Mouse (Mus musculus) NIH3T3 (cell line): ENCODE measurements around the gene Dlat.
"Not testable (repeated sequence)": the region's sequence is repeated elsewhere in the genome, so short reads cannot be mapped to it uniquely, and the experiment has no call there.

Experiments
- DNase-seq: peaks from one replicate; pipeline ENCODE4 v3.0.0-alpha.2; 2012; ENCODE audit warnings: low read depth

The Dlat gene

DNA sequence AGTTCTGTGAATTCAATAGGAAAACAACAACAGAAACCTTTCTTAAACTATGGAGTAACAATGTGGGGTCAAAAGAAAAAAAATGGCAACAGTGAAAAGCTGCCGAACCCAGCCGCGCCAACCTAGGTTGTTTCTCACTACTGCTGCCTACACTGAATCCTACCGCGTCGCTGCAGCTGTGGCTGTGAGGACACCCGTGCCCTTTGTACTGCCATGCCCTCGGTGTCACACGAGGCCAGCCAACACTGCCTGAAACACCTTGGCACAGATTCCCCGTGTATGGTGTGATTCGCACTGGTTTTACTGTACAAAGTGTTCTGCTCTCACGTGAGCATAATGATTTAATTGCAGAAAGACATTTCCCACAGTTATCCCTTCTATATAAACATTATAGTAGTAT is 851 bp upstream of the Dlat start:
- DNase-seq, result peak; percentile 25

DNA sequence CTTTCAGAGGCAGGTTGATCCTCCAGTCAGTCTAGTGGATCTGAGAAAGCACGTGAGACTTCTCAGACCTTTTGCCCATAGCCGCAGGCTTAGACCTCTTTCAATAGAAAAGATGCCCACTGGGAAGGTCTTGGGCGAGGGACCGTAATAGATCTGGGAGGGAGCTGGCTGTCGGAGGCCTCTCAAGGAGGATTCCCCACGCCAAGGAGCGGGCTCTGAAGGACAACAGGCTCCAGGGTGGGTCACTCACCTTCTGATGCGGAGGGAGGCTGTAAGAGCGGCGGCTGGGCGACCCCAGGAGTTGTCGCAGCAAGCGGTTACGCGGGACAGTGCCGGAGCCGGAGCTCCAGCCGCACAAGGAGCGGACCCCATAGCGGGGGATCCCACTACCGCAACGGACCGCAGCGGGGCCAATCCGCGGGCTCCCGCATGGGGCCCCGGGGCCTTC is 615 bp downstream of the Dlat start:
- DNase-seq, result peak; percentile 14

DNA sequence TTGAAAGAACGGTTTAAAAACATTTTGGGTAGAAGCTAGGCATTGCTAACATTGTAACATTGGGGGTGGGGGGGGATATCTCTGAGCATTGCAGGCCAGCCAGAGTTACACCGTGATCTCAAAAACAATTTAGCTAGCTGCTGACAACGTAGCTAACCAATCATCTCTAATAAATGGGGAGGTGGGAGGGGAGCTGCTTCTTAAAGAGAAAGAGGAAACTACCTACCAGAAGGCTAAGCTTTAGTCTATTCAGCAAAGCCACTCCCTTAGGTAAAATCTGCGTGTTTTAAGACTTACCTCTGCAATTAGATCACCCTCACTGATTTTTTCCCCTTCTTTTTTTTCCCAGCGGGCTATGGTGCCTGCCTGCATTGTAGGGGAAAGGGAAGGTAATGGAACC is 1.2 kb downstream of the Dlat start:
- DNase-seq, result no peak

DNA sequence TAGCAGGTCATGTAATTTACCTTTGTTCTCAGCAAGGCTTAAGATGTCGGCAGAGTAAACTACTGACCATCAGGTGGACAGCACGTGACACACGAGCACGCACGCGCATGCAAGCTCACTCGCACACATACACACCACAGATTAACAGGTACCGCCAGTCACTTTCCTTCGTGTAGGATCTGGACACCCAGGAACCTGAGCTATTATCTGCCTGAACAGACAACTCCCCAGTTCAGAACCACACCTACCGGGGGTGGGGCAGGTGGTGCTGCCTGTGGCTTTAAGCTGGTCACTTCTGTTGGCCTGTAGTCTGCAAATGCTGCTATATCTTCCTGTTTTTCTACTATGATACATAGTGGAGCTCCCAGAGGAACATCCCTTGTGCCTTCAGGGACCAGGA is 9.1 kb downstream of the Dlat start:
- DNase-seq, result no peak

DNA sequence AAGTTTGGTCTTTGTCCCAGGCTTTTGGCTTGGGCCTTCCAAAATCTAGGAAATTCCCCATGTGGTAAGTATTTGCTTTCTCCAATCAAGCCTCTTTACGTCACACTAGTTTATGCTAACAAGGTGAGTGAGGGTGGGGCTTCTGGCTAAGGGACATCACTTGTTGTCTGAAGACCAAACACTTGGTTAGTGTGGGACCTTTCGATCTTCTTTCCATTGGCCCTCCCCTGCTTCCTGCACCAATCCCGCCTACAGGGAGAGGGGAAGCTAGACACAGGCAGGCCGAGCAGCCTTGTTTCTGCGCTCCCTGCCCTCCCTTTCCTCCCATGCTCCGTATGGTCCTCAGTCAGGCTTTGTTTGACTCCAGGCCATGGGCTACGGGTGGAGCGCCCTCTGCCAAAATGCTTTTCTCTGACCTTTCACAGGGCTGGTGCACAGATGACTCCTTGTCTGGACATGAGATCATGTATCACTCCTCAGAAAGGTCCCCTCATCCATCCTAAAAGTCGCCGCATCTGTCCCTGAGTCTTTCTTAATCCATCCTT is 12.7 kb downstream of the Dlat start:
- DNase-seq, result no peak

DNA sequence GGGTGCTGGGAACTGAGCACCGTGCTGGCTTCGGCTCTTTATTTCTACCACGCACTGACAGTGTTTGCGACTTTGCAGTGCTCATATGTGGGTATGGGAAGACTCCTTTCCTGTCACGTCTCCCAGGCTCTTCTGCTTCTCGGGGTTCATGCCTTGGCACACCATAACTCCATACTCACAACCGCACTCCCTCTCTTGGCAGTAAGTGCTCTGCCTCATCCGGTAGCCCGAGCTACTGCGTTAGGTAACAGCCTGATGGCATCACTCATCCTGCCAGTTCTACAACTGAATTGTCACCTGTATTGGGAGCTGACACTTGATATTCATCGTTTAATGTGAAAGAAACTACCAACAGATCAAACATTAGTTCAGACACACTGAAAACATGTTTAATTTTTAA is 25.3 kb downstream of the Dlat start:
- no peak for DNase-seq

DNA sequence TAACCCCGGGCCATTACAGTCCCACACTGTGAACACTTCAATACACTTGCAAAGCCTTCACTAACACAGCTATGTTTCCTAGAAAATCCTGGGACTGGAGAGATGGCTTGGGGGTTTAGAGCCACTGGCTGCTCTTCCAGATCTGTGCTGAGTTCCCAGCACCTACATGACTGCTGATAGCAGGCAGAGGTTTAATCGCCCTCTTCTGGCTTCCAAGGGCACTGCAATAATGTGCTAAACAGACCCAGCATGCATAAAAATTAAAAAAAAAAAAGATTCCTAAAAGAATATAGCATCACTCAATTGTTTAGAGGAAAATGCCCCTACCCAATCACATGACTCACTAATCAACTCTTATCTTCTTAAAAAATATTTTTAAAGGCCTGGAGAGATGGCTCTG is 26.5 kb downstream of the Dlat start:
- peak; percentile 55 for DNase-seq

DNA sequence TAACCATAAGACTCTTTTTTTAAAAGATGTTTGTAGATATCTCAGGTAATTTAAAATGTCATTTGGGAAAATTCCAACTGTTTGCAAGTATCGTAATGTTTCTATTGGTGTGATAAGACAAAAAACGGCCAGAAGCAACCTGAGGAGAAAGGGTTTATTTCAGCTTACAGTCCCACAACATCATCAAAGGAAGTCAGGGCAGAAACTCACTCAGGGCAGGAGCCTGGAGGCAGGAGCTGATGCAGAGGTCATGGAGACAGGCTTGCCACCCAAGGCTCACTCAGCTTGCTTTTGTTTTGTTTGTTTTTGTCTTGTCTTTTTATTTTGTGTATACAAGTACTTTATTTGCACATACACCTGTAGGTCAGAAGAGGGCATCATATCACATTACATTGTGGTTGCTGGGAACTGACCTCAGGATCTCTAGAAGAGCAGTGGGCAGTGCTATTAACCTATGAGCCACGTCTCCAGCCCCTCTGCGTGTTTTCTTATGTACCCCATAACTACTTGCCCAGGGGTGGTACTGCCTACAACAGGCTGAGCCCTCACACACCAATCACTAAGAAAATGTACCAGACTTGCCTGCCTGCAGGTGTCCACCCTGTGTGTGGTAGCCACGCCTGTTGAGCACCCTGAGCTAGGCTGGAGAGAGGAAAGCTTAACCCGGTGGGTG is 27.4 kb downstream of the Dlat start:
- DNase-seq, result no peak

DNA sequence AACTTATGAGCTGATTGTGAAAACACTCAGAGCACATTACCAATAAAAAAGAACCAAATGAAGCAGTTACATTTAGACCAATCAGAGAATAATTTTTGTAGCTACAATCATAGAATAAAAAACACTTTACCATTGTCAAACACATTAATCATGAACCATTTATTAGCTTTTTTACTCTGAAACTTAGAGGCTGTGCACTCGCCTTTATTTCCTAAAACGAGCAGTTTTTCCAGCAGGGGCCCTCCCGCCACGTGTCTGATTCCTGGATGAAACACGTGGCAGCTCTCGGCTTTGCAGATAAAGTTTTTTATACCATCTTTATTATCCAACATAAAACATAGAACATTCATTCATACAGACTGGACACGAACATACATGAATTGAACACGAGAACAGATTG is 28.7 kb downstream of the Dlat start:
- not testable (repeated sequence) for DNase-seq

DNA sequence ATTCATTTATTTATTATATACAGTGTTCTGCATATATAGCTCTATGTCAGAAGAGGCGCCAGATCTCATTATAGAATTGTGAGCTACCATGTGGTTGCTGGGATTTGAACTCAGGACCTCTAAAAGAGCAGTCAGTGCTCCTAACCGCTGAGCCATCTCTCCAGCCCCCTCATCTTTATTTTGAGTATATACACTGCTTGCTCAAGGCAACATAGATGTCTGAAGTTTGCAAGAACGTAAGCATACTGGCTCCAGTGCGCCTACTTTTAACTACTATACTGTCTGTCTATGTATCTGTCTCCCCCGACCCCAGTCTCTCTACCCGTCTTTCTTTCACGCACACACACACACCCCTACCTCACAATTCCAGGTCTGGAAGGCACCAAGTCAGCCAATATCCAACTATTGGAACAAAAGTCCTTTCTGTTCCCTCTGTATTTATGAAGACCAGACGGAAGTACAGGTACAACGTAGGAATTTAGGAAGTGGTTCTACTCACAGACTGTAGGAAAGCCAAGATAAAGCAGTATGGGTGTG is 41.7 kb downstream of the Dlat start:
- DNase-seq, result no peak

DNA sequence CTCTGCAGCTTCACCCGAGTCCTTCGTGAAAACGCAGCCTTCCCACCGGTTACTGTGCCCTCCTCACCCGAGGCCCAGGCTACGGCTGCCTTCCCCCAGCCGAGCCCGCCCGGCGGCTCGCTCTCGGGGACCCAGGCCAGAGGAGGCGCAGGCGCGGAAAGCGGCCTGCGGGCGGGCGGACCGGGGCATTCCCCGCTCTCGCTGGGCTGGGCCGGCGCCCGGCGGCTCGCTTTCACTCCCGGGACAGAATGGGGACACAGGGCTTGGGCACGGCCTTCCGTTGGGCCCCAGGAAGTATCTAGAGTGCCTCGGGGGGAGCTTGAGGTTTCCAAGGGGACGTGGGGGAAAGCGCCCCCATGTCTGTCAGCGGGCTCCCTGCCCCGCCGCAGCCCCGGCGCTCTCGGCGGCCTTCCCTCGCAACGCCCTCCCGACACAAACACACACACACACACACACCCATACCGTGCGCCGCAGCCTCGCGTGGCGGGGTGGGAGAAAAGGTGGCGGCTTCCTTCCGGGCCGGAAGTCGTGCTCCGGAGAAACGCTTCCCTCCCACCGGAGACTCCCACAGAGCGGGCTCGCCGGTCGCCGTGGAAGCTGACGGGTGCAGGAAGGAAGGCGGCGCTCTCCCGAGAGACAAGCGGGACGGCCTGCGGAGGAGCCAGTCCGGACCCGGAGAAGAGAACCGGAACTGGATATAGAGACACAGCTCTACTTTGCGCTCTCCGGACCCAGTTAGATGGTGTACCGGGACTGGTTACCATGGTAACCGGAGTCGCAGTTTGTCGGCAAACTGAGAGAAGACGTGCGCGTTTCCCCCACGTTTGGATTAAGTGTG is 42.6 kb downstream of the Dlat start, which contains the start of the genes Pih1d2 and Nkapd1:
Gene Pih1d2 (plus strand): TSS at position 556 of the 838 bp plus-strand sequence.
Gene Nkapd1 (minus strand): TSS at position 699 of the 838 bp plus-strand sequence.
- DNase-seq, result peak; percentile 93

DNA sequence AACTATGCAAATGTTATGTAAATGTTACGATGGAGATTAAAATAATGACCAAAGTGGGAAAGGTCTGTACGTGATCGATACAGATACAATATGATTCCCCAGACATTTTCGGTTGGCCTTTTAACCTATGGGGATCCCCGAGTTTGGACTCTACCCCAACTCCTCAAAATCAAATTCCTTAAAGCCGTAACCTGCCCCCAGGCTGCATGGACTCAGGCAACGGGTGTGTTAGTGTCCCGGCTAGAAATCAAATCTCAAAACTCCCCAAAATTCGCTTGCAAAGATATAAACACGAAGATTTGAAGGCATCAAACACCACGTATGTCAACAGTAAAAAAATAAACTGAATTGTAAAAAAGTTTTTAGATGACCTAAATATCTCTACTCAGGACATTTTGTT is 43.4 kb downstream of the Dlat start:
- no peak for DNase-seq

DNA sequence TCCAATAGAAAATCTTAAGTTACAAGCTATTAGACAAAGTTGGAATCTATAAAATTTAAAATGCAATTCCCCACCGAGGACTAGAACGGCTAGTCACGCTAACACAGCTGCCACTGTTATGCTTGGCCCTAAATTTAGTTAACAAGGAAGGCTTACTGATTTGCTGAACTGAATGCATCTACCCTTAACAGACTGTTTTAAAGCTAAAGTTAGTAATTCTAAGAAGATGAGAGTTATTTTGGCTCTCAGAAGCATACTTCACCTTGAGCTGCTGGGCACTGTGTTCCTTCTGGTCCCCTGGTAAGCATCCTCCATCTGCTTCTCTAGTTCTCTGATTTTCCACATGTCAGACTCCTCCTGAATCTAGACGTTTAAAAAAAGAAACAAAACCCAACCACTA is 47.5 kb downstream of the Dlat start:
- no peak for DNase-seq

DNA sequence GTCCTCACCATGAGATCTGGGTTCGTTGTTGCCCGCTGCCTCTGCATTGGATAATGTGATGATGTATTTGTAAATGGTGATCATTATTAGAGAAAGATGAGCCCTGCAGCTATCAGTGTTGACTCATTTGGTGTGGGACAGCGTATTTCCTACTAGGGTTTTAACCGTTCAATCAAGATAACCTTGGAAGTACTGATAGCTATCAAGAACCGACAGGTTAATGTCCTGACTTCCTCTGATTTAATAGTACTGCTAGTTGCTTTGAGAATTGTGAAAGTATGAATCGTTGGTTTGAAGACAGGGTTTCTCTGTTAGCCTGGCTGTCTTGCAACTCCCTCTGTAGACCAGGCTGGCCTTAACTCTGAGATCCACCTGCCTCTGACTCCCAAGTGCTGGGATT is 55.2 kb downstream of the Dlat start:
- DNase-seq, result peak; percentile 14

DNA sequence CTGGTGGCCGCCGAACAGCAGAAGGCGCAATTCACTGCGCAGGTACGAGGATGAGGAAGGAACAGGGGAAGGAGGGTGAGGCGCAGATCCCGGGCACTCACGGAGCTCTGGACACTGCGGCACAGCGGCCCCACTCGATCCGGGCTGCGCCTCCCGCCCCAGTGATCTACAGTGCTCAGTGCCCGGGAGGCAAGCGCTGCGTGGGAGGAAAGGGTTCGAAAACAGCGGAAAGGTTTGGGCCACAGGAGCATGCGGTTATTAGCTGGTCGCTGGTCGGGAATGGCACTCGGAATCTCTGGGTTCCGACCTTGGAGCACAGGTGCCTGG is 55.6 kb downstream of the Dlat start:
- DNase-seq, result no peak

DNA sequence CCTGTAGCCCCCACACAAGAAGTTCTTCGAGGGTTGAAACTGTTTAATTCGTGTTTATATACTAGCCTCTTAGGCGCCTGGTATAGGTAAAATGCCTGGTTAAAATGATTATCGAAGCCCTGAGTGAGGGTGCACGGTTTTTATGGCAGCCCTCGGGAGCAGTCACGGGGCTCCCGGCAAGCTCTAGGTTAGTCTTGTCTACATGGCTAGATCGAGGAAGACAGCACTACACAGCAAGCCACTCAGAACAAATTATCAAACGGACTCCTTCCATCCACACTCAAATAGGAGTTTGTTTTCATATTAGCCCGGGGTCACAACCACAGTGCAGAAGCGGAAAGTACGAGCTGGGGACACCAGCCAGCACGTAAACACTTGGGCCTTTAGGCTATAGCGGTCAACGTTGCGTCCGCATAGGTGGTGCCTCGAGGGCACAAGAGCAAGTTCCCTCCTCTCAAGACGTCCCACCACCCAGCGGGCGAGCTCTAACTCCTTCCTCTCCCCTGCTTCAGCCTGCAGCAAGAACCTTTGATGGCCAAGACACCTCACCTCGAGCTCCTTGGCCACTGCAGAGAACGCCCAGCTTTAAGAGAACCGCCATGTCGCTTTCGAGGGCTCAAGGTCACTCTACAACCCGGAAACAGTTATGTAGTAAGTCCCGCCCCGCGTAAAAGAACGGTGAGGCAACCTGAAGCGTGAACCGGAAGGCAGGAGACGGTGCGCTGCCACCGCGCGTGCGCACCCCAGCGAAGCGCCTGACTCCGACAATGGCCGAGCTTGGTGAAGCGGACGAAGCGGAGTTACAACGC is 56.2 kb downstream of the Dlat start, which contains the start of the genes Sdhd and Timm8b:
Gene Sdhd (minus strand): TSS at position 624 of the 809 bp plus-strand sequence.
Gene Timm8b (plus strand): TSS at position 722 of the 809 bp plus-strand sequence.
- peak; percentile 95 for DNase-seq

DNA sequence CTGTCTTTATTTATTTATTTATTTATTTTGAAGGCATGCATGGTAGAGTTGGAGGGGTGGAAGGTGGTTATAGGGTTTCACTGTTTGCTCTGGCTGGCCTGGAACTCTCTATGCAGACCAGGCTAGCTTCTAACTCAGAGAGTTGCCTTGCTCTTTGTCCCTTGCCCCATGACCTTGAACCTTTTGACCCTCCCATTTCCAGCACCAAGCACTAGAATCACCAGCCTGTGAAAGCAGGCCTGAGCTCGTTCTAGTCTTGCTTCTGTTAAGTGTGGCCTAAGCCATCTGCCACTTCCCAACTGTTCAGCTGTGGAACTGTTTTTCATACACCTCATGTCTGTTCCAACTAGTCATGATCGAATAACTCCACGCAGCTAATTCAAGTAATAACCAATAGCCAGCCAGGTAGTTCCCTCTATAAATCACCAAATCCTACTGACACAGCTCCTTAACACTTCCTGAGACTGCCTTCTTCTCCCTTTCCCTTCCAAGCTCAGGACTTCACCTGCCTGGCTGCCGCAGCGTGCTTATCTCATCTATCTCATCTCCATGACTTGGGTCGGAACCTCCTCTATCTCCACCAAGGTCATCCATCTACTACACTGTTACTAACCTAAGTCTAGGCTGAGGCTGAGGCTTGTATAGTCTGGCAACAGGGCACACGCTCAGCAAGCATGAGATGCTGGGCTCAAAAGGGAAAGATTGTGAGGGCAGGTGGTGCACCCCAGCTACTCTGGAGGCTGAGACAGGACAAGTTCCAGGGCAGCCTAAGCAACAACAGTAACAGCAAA is 57.3 kb downstream of the Dlat start:
- no peak for DNase-seq

DNA sequence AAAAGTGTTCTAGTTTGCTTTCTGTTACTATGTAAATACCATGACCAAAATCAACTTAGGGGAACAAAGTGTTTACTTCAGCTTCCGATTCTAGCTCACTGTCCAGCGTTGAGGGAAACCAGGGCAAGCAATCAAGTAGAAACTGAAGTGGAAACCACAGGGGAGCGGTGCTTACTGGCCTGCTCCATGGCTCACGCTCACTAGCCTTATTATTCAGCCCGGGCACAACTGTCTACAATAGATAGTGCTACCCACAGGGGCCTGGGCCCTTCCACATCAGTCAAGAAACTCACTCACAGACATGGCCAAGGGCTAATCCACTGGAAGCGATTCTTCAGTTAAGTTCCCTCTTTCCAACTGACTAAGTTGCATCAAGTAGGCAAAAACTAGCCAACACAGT is 58.0 kb downstream of the Dlat start:
- no peak for DNase-seq

DNA sequence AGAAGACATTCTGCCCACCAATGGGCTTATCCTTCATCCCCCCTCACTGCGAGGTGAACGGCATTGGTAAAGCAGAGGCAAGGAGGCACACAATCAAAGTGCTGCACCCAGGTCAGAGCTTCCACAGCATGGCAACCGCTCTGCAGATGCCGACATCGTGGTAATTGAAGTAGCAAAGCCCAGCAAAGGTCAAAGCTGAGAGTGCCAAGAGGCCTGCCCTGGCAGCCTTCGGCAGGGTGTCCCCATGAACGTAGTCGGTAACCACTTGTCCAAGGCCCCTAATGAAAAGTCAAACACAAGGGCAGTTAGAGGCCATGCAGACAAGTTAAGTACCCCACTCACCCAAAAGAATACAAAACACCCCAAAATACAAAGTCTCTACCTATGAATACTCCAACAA is 62.6 kb downstream of the Dlat start:
- DNase-seq, result no peak

DNA sequence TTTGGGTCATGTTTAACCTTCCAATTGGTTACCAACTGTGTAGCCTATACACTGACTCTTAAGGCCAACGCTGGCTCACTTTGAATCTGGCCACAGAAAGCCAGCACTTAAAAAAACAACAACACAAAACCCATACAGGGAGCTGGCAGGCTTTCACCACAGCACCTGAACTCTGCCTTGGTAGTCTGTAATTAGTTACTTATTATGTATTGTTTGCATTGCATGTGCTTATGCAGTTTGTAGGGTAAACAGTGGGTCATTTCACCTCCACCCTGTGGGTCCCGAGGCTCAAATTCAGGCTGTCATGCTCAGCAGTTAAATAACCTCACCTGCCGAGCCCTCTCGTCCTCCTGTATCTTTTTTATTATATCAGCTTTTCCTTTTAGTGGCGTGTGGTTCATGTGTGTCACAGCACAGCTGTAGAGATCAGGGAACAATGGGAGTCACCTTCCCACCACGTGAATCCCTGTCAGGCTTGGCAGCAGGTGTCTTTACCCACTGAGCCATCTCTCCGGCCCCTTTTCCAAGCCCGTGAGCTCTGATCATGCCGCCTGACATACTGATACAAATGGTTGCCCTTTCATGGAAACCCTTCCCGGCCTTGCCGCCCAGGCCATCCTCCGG is 64.7 kb downstream of the Dlat start:
- DNase-seq, result no peak

DNA sequence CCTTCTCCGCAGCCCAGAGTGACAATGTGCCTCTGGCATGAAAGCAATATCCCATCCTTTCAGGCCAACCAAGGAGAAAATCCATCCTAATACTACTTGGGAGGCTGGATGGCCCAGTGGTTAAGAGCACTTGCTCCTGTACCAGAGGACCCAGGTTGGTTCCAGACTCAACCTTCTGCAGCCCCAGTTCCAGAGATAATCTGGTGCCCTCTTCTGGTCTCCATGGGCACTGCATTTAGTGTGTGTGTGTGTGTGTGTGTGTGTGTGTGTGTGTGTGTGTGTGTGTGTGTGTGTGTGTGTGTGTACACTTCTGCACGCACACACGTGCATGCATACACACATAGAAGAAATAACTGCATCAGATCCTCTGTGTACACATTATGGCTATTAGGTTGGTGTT is 66.0 kb downstream of the Dlat start:
- peak; percentile 64 for DNase-seq
